Mouse (Mus musculus) splenic B cell, adult 2 months (primary cell): ENCODE results near the gene Fam83g.
A peak's percentile ranks its signal among the peaks of the same experiment; 100 is the strongest.

Experiments used
- DNase-seq: peaks from one replicate; pipeline ENCODE4 v3.0.0-alpha.2; 2011; ENCODE audit warnings: low read depth, low spot score
- H3K27me3 ChIP-seq: 2 replicates; pipeline ENCODE4 v1.6.1; 2012; ENCODE audit warnings: mild to moderate bottlenecking, low read length, moderate library complexity, mixed read lengths; ENCODE audit not compliant: control insufficient read depth, poor library complexity, insufficient read depth, severe bottlenecking
- H3K36me3 ChIP-seq: 2 replicates; pipeline ENCODE4 v1.6.1; 2012; ENCODE audit warnings: mild to moderate bottlenecking, low read length, moderate library complexity, mixed read lengths; ENCODE audit not compliant: control insufficient read depth, poor library complexity, insufficient read depth, severe bottlenecking

The Fam83g gene

DNA sequence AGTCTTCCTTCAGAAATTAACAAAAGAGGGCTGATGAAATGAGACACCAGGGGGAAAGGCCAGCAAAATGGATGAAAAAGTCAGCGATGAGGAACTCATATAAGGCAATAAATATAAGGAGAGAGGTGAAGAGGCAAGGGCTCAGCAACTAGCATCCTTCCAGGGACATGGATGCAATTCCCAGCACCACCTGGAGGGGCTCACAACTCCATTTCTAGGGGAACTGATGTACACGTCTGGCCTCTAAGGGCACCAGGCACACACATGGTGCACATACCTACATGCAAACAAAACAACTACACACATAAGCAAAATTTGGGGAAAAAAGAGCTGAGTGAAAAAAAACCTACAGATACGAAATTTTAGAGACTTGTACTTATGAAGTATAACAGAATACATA is 60.6 kb downstream of the Fam83g start:
- peak; percentile 13 for DNase-seq
- peaks cover 26% of the 10 kb centered on the region for H3K36me3 ChIP-seq
- no peaks in the 10 kb centered on the region for H3K27me3 ChIP-seq

- H3K27me3 ChIP-seq = no peaks in the 10 kb centered on the region
- H3K36me3 ChIP-seq = peaks cover 23% of the 10 kb centered on the region
- no peak for DNase-seq
Measured at GRCm38 (mm10) chr11:61745781-61746180, 61.9 kb downstream of the Fam83g start.

DNA sequence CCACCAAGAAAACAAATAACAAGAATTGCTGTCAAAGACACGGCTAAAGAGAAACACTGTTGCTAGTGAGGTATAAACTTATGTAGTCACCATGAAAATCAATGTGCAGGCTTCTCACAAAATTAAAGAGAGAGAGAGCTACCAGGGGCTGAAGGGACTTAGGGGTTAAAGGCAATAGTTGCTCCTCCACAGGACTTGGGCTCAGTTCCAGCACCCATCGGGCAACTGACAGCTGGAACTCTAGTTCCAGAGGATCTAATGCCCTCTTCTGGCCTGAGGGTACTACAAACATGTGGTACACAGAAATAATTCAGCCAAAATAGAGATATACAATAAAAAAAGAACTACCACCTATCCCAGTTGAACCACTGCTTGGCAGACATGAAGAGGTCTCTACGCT is 63.3 kb downstream of the Fam83g start:
- Histone ChIP-seq H3K27me3 (no peaks in the 10 kb centered on the region), H3K36me3 (peaks cover 23% of the 10 kb centered on the region)
- no peak for DNase-seq

GRCm38 (mm10) chr11:61751612-61752011 is 67.7 kb downstream of the Fam83g start:
- H3K27me3 ChIP-seq = no peaks in the 10 kb centered on the region
- peak; percentile 49 for DNase-seq
- H3K36me3 ChIP-seq = peaks cover 19% of the 10 kb centered on the region

GRCm38 (mm10) chr11:61757151-61757550 is 73.3 kb downstream of the Fam83g start:
- DNase-seq = no peak
- Histone ChIP-seq H3K27me3 (no peaks in the 10 kb centered on the region), H3K36me3 (peaks cover 7% of the 10 kb centered on the region)
